In genomic region chr13:94182026-94182425, GRCm38 (mm10) we compare ENCODE assay signal across 13 mouse cellular contexts.
"Had no signal": no experiment of that assay in that cellular context is flagged by ENCODE, and none has a peak within 500 bp of the region (broad histone marks: within the 10 kb centered on the region; RNA-seq: fewer than 3 reads in every experiment).

No protein-coding gene starts in this region.

- ATAC-seq: midbrain, embryonic 15.5 days had no signal

- H3K4me3 ChIP-seq: hindbrain, embryonic 15.5 days; left cerebral cortex, adult 2 months; limb, embryonic 10.5 days; midbrain, embryonic 10.5 days; midbrain, embryonic 15.5 days; stomach, embryonic 15.5 days had no signal

- H3K9me3 ChIP-seq: hindbrain, embryonic 15.5 days; limb, embryonic 10.5 days; midbrain, embryonic 10.5 days; midbrain, embryonic 15.5 days; stomach, embryonic 15.5 days had no signal

- H3K27ac ChIP-seq: hindbrain, embryonic 15.5 days; left cerebral cortex, adult 2 months; limb, embryonic 10.5 days; midbrain, embryonic 10.5 days; midbrain, embryonic 15.5 days; stomach, embryonic 15.5 days had no signal

- H3K36me3 ChIP-seq: hindbrain, embryonic 15.5 days; midbrain, embryonic 10.5 days; midbrain, embryonic 15.5 days; stomach, embryonic 15.5 days had no signal

- H3K9ac ChIP-seq: hindbrain, embryonic 15.5 days; lung, embryonic 14.5 days; midbrain, embryonic 15.5 days; stomach, embryonic 15.5 days had no signal

- DNase-seq: lung, embryonic 14.5 days; lung, postnatal 10 days; right cerebral cortex, adult 18-20 months; right cerebral cortex, postnatal 25 days; thymus, adult 2 months; thymus, postnatal 36 days had no signal

- H3K4me1 ChIP-seq: stomach, embryonic 15.5 days had no signal

- H3K4me2 ChIP-seq: hindbrain, embryonic 15.5 days; liver, embryonic 11.5 days; lung, embryonic 14.5 days; midbrain, embryonic 15.5 days; stomach, embryonic 15.5 days had no signal

- H3K27me3 ChIP-seq: hindbrain, embryonic 15.5 days; midbrain, embryonic 15.5 days; stomach, embryonic 15.5 days had no signal
